Mouse (Mus musculus) forelimb bud, embryonic 11.5 days (tissue): ENCODE measurements around the gene Rhbdf2.
"Not testable (repeated sequence)": the region's sequence is repeated elsewhere in the genome, so short reads cannot be mapped to it uniquely, and the experiment has no call there.

Experiments
- DNase-seq: peaks from one replicate; pipeline ENCODE4 v3.0.0-alpha.2; 2012; ENCODE audit warnings: low read depth, low spot score

Rhbdf2 gene

DNA sequence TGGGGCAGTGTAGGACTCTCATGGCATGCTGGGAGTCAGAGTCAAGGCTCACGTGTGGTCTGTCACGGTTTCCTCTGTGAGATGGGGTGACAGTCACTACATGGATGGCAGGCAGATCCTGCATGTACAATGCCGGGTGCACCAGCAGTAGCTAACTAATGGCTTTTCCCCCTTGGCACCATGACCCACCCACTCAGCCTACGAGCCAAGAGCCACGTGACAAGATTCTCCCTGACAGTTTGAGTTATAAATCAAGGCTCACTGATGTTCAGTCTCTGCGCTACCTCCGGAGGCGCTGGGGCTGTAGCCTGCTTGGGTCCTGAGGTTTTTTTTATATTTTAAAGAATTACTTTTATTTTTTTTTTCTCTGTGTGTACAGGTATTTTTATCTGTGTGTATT lies 7.3 kb downstream of the Rhbdf2 start:
- DNase-seq = no peak

DNA sequence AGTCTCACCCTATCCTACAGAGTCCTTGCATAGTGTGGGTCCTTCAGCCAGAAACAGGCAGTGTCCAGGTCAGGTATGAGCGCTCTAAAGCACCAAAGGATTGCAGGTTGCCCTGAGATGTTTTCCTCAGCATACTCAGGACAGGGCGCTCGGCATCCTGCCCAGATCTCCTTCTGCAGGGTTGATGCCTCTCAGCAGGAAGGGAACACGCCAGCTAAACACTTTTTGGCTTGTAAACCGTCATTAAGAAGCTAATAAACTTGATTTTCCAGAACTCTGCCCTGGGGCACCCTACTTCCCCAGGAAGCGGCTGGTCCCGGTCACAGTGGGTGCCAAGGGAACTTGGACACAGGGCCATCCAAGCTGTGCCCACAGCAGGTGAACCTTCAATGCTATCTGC lies 7.7 kb downstream of the Rhbdf2 start:
- no peak for DNase-seq

DNA sequence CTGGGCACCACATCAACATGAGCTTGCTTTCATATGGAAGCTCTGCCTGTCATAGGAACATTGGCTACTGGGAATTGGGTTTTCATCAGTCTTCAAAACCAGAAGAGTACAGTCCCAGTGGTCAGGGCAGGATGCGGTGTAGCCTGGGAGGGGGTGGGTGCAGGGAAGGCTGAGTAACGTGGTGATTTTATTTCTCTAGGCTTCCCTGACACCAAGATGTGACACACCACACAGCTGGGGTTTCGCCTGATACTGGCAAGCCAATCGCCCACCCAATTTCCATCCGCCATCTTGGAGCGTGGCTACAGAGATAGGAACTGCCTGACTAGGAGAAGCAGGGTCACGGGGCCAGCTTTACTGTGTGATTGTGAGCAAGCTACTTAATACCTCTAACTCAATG lies 8.2 kb downstream of the Rhbdf2 start:
- no peak for DNase-seq

DNA sequence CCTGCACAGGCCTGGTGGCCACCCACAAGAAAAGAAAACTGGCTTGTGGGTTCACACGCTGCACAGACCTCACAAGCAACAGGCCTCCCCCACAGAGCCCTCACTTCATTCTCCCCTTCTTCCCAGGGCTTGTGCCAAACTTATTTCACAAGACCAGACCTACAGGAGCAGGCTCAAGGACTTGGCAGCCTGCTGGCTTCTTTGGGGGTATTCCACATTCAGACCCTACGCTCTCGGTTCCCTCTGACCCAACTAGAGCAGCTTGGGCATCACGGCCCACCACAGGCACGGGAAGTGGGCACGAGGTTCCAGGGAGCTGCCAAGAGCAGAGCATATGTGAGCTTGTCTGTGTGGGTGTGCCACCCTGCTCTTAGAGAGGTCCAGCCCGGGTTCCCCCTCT lies 9.2 kb downstream of the Rhbdf2 start:
- DNase-seq = no peak

DNA sequence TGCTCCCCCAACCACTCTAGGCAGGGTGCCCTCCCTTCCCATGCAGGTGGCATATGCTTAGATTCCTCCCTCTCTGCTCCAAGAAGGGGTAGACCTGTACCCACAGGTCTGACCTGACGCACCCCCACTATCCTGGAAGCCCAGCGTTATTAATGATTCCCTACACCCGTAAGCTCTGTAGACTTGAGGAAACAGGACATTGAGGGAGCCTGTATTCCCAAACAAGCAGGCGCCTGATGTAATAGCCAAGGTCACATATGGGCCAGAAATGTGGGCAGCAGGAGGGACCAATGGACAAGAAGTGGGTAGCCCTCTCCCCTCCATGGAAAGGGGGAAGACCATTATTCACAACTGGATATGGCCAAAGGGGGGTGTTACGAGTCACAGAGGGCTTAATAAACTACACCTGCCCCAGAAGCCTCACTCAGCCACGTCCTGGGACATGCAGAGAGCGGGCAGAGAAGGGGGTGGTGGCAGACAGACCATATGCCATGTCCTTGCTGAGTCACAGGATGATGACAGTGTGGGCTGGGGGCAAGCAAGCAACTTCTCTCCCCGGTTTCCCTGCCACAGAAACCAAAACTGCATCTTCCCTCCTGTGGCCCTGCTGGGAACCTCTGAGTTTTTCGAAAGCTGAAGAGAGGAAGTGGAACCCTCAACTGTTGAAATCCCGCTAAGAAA lies 10.2 kb downstream of the Rhbdf2 start:
- DNase-seq = no peak

DNA sequence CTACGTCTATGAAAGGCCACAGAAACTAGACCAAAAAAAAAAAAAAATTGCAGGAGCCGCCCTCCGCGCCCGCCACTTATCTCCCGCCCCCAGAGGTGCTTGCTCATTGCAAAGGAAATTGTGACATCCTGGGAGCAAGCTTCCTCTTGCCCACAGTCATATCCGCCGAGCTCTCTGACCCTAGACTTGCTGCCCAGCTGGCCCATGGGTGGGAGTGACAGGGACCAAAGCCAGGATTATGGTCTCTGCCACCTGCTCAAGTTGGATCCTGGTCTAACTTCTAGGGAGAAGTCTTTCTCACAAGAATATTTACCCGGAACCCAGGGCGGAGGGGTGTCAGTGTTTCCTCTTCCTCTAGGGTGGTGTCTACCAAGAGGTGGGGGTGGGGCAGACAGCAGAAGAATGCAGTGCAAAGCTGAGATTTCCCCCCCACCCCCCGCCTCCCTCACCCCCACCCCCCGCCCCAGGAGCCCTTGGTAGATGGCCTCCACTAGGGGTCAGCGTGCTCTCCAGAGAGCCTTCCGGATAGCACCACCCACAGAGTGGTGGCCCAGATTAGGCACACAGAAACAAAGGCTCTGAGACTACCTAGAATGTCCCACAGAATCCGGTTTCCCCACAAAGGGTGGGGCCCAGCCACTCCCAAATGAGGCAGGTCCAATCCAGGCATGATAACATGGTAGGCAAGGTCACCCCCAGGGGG lies 10.9 kb downstream of the Rhbdf2 start:
- no peak for DNase-seq

DNA sequence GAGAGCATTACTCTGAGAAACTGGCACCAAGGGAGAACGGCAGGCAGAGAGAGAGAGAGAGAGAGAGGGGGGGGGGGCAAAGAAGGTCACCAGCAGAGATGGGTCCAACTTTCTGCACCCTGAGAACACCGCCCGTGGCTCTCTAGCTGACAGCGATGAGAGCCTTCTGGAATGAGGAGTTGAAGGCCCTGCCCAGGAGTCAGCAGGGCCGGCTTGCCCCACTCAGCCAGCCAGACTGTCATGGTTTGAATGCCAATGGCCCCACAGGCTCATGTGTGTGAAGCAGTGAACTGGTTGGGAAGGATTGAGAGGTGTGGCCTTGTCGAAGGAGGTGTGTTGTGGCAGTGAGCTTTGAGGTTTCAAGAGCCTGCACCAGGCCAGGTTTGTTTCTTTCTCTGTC lies 13.6 kb downstream of the Rhbdf2 start:
- no peak for DNase-seq

DNA sequence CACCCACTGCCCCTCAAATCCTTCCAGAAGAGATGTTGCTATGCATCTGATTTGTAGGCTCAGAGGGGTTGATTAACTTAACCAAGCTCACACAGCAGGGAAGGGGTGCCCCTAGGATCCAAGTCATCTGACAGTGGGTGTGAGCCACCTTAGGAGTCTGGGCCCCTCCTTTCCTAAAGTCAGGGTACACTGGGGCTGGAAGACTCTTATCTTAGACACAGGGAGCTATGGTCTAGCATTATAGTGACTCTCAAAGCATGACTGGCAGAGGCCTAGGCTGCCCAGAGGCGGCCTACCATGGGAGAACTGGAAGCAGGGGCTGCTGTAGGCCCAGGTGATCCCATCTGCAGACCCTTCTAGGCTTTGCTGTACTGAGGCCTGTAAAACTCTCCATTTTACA lies 14.3 kb downstream of the Rhbdf2 start:
- DNase-seq = no peak

DNA sequence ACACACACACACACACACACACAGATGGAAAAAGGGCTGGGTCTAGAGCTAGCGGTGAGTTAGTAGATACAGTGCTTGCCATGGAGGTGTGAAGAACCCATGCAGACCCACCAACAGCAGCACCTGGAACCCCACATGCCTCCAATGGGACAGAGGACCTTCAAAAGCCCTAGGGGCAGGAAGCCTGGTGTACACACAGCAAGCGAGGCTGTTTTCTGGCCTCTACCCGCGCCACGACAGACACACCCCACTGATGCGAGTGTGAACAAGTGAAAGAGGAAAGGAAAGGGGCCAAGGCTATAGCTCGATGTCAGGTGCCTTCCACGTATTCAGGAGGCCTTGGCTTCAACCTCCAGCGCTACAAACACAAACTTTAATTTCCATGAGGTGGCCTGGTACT lies 14.9 kb downstream of the Rhbdf2 start:
- no peak for DNase-seq

DNA sequence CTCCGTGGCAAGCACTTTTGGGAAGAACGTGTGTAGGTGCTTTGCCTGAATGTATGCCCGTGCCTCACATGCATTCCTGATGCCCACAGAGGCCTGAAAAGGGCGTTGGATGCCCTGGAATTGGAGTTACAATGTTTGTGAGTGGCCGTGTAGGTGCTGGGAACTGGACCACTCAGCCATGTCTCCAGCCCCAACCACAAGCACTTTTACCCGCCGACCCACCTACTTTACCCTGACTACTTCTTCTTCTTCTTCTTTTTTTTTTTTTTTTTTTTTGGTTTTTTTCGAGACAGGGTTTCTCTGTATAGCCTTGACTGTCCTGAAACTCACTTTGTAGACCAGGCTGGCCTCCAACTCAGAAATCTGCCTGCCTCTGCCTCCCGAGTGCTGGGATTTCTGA lies 15.7 kb downstream of the Rhbdf2 start:
- DNase-seq = not testable (repeated sequence)

DNA sequence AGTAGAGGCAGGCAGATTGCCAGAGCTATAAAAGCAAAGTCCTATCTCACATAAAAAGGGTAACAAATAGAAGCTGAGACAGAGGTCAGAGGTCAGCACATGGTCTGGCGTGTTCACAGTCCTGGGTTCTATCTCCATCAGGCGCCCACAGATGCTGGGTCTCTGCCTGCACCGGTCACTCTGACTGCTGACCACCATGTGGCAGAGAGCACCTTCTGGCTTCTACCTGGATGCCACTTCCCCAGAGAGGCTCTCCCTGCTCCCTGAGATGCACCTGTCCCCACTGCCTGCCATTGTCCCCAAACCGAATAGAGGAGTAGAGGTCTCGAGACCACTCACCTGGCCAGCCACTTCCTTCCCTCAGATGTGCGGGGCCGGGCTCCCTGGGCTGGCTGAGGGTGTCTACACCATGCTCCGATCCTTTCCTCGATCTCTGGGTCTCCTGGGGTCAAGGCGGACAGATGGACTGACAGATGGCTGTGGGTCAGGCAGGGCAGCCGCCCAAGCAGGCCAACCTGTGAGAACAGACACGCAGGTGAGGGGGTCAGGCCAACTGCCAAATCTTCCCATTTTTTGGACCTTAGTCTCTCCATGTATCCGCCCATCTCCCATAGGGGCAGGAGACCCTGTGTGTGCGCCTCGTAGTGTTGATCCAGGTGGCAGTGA lies 16.7 kb downstream of the Rhbdf2 start:
- no peak for DNase-seq

DNA sequence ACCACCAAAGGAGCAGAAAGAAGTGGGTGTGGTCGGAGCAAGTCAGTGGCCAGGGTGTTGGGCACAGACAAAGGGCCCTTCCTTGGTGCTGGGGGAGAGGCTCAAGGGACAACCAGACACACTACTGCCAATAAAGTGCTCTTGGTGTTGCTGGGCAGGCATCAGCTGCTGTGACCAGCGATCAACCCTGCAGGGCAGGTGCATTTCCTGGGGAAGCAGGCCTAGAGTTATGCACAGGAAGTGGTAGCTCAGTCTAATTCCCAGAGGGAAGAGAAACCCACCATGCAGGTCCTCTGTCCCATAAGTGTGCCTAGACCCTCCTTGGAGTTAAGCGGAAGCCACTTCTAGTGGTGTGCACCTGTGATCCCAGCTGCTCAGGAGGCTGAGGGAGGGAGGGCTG lies 19.1 kb downstream of the Rhbdf2 start:
- DNase-seq = no peak

DNA sequence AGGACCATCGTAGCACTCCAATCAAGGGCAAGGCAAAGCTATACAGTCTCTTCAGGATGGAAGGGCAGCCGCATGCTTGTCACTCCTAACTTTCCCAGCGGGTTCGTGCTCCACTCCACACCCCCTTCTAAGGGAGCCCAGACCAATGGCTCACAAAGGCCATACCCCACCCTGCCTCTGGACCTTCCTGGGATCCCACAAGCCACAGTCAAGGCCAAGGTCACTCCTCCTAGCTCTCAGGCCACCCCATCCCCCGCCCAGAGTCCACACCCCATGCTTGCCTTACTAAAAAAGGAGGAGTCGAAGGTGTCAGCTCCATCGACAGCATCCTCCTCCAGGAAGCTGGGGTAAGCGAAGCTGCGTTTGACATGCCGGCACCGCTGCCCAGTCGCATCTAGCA lies 22.7 kb downstream of the Rhbdf2 start:
- no peak for DNase-seq

DNA sequence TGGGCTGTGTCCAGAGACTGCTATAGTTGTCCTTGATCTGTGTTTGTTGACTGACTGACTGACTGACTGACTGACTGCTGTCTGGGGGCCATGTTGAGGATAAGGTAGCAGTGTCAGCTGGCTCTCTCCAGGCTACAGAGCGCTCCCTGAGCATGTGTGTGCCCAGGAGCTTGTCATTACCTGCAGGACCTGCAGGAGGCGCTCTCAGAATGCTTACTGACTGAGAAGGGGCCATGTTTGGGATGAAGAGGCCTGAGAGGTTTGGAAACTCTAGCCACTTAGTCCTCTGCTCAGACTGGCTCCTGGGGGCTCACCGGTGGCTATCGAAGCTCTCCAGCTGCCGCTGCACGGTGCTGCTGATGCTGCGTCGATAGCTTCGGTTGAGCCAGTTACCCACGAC lies 23.5 kb downstream of the Rhbdf2 start:
- no peak for DNase-seq

DNA sequence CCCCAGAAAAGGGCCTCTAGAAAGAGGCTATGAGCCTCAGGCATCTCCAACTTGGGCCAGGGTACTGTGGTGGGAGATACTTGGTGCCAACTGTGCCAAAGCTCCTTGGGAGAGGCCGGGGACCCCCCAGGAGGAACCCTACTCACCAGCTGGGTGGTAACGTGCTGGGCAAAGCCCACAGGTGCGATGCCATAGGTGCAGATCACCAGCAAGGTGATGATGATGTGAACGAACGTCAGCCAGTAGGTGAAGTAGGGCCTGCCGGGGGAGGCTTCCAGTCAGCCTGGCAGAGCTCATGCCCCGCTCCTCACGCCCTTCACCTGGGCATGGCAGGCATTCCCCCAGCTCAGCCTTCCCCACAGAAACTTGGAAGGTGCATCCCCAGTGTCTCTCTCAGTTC lies 24.8 kb downstream of the Rhbdf2 start:
- DNase-seq = no peak

DNA sequence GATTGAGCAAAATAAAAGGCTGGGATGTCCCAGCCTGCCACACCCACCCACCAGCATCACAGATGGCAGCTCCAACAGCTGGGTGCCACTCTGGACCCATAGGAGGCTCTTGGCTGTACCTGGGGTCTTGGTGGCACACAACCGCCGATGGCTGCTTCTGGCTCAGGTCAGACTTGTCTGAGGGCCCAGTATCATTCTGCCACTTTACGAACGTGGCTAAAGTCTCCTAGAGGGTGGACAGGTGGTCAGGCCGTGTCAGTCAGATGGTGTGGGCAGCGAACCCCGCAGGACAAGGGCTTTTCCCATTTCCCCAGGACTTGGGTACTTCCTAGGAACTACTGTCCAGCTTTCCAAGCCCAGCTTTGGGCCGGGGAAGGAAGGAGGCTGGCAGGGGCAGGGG lies 25.7 kb downstream of the Rhbdf2 start:
- DNase-seq = no peak

DNA sequence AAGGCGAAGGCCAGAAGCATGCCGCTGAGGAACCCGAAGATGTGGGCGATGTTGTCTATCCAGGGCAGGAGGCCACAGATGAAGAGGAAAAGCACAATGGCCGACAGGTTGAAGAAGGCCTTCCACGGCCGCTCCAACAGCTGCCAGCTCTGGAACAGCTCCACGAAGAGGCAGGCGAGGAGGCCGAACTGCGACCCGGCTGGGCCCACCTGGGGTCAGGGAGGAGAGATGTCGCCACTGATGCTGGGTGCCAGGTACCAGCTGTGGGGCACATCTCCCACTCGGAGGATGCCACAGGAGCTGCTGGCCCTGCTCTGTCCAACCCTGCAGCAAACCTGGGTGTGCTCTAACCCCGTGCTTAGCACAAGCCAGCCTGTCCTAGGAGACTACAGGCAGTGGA lies 27.6 kb downstream of the Rhbdf2 start:
- DNase-seq = no peak

DNA sequence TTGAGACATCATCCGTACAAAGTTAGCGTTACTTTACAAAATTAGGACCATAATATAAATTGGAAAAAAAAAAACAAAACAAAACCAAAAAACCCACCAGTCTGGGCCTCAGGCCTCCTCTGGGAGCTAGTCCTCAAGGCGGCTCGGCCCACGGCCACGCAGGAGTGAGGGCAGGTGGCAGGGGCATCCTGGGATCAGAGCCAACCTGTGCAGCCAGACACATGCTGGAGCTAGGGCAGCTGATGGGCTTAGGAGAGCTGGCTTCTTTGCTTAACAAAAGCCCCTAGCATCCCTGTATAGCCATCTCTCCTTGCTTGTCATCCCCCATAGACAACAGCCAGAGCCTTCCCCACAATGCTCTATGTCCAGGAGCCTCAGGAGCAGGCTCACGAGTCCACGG lies 28.6 kb downstream of the Rhbdf2 start:
- DNase-seq = no peak

DNA sequence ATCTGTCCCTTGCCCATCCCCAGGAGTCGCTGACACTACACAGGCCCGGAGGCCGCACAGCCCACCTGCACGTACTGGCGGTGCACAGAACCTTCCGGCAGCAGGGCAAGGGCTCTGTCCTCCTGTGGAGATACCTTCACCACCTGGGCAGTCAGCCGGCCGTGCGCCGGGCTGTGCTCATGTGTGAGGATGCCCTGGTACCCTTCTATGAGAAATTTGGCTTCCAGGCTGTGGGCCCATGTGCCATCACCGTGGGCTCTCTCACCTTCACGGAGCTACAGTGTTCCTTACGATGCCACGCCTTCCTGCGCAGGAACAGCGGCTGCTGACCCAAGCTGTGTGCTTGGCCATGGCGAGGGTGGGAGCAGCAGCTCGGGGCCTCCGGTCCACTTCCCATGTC lies 30.1 kb downstream of the Rhbdf2 start:
- DNase-seq = no peak

DNA sequence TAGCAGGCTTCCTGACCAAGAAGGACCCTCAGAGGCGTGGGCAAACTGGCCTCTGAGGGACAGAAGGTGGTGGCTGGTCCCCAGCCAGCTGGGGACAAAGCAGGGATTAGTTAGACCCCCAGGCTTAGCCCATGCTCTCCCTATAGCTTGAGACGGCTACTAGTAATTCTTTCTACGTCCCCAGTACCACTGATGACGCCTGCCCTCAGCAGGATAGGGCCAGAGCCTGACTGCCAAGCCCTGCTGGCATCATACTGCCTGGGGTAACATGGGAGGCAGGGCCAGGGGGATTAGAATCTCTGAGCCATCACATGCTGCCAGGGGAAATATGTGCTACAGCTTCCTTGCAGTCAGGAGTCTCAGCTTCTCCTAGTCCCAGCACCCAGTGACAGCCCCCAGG lies 33.5 kb downstream of the Rhbdf2 start:
- DNase-seq = no peak

DNA sequence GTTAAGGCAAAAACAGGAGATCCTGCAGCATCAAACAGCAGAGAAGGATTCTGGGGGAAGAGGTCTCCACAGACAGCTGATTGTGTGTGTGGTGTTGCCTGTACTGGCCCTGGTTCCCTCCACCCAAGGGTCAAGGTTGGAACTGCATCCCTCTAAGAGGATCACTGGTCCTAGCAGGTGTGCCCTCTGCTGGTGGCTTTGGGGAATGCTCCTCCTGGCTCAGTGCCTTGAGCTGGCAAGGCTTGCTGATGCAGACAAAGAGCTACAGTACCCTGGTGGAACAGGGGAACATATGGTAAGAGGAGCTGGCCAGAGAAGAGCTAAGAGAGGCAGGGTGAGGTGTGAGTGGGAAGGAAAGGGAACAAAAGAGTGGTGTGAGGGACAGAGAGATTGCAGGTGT lies 34.4 kb downstream of the Rhbdf2 start:
- peak; percentile 98 for DNase-seq

DNA sequence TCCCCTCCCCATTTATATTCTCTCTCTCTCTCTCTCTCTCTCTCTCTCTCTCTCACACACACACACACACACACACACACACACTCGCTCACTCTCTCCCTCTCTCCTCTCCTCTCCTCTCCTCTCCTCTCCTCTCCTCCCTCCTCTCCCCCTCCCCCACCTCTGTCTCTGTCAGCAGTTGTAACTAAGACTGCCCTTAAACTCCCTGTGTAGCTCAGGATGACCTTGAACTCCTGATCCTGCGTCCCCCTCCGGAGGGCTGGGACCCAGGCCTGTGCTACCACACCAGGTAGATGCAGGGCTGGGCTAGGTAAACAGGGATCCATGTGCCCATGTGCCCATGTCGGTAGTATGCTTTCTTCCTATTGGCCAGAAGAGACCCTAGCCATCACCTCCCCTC lies 35.2 kb downstream of the Rhbdf2 start:
- DNase-seq = no peak

DNA sequence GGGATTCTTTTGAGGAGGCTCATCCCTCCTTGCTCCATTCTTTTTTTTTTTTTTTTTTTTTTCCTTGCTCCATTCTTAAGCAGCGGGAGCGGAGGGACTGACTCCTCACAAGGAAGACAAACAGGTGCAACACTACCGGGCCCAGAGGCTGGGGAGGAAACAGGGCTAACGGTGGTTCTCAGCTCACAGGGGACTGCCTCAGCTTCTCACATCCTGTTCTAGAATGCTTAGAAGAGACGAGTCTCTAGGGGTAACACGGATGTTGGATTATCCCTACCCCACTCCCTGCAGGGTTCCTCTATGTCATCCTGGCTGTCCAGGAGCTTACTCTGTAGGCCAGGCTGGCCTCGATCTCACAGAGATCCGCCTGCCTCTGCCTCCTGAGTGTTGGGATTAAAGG lies 37.2 kb downstream of the Rhbdf2 start:
- DNase-seq = no peak
